Comparison of ENCODE assay signal across 8 mouse cellular contexts in genomic region chr1:23382461-23382805, GRCm38 (mm10). TPM values are rescaled to one million over a fixed set of nuclear protein-coding genes. Genes with fewer than 3 reads are reported as not detected.
DNase-seq lines count a peak whose midpoint lies in the region; ATAC-seq and TF ChIP-seq lines count a peak whose summit lies in the region.

No protein-coding gene starts in this region.

- no peak for TF ChIP-seq CTCF in C2C12 (IDR thresholded peaks at IDR 0.05; ENCODE audit: control insufficient read depth, insufficient read depth, insufficient read length)
- TF ChIP-seq CTCF in olfactory bulb, adult 2 months (IDR thresholded peaks at IDR 0.05; ENCODE audit: insufficient read depth, low read depth, low read length): no peak

- H3K79me3 ChIP-seq in C2C12 (ENCODE audit: low read depth): no peaks in the 10 kb centered on the region

- peak overlapping the region; percentile 88 for H3K9ac ChIP-seq in kidney, embryonic 14.5 days (ENCODE audit: low read depth, low read length)
- H3K9ac ChIP-seq in intestine, embryonic 16.5 days (ENCODE audit: low read depth, low read length): peak overlapping the region; percentile 86

- H3ac ChIP-seq in C2C12 (ENCODE audit: control insufficient read depth, insufficient read length, low read depth): peak overlapping the region; percentile 83

- no peaks in the 10 kb centered on the region for H3K79me2 ChIP-seq in C2C12 (ENCODE audit: control insufficient read depth, insufficient read depth)

- peak overlapping the region; percentile 80 for H3K4me3 ChIP-seq in kidney, embryonic 14.5 days (ENCODE audit: low read length)
- H3K4me3 ChIP-seq in C2C12 (ENCODE audit: insufficient read depth, poor library complexity, severe bottlenecking): peak overlapping the region; percentile 39
- peak overlapping the region; percentile 77 for H3K4me3 ChIP-seq in intestine, embryonic 16.5 days (ENCODE audit: low read length)
- H3K4me3 ChIP-seq in olfactory bulb, adult 2 months (ENCODE audit: insufficient read depth, low read depth, low read length): peak overlapping the region; percentile 96

- H3K36me3 ChIP-seq in kidney, embryonic 14.5 days (ENCODE audit: control insufficient read depth, insufficient read depth, low read length): no peaks in the 10 kb centered on the region
- H3K36me3 ChIP-seq in C2C12 (ENCODE audit: control insufficient read depth, insufficient read depth): no peaks in the 10 kb centered on the region
- no peaks in the 10 kb centered on the region for H3K36me3 ChIP-seq in intestine, embryonic 16.5 days (ENCODE audit: control insufficient read depth, insufficient read depth, low read length)

- peak; percentile 39 for ATAC-seq in kidney, embryonic 14.5 days (ENCODE audit: low FRiP score, low TSS enrichment)
- ATAC-seq in intestine, embryonic 16.5 days: no peak
- ATAC-seq in CD4-positive, CD25-positive, alpha-beta regulatory T cell, adult 4 months: no peak

- peak overlapping the region; percentile 92 for H3K4me2 ChIP-seq in kidney, embryonic 14.5 days (replicated peaks; ENCODE audit: low read depth, low read length)
- peak overlapping the region; percentile 99 for H3K4me2 ChIP-seq in intestine, embryonic 16.5 days (ENCODE audit: low read depth, low read length)

- no peaks in the 10 kb centered on the region for H3K27me3 ChIP-seq in kidney, embryonic 14.5 days (ENCODE audit: control insufficient read depth, insufficient read depth, low read length)
- peaks cover 3% of the 10 kb centered on the region for H3K27me3 ChIP-seq in C2C12 (ENCODE audit: control insufficient read depth, insufficient read depth, insufficient read length)
- H3K27me3 ChIP-seq in intestine, embryonic 16.5 days (replicated peaks; ENCODE audit: control insufficient read depth, insufficient read depth, low read length): no peaks in the 10 kb centered on the region

- H3K27ac ChIP-seq in kidney, embryonic 14.5 days (ENCODE audit: low read depth, low read length): peak overlapping the region; percentile 71
- peak overlapping the region; percentile 57 for H3K27ac ChIP-seq in intestine, embryonic 16.5 days (ENCODE audit: low read length)
- peak overlapping the region; percentile 79 for H3K27ac ChIP-seq in olfactory bulb, adult 2 months (ENCODE audit: insufficient read depth, low read depth, low read length)

- H3K4me1 ChIP-seq in kidney, embryonic 14.5 days (ENCODE audit: control insufficient read depth, insufficient read depth, low read length): peaks cover 7% of the 10 kb centered on the region; the same call in 1 of the 2 replicates
- peaks cover 2% of the 10 kb centered on the region; the same call in 1 of the 2 replicates for H3K4me1 ChIP-seq in intestine, embryonic 16.5 days (ENCODE audit: control insufficient read depth, insufficient read depth, low read length)
- peaks cover 6% of the 10 kb centered on the region; the same call in 1 of the 2 replicates for H3K4me1 ChIP-seq in olfactory bulb, adult 2 months (ENCODE audit: control insufficient read depth, insufficient read depth, low read length)

- DNase-seq in kidney, postnatal 36 days: no peak
- peak; percentile 62 for DNase-seq in embryo, embryonic 11 days
- DNase-seq in adrenal gland, postnatal 25 days: no peak

- H3K9me3 ChIP-seq in kidney, embryonic 14.5 days (ENCODE audit: control insufficient read depth, low read length): no peaks in the 10 kb centered on the region
- no peaks in the 10 kb centered on the region for H3K9me3 ChIP-seq in intestine, embryonic 16.5 days (ENCODE audit: control insufficient read depth, low read length)

- 2% methylated on average over 21 of the region's 21 CpGs for WGBS in kidney, embryonic 14.5 days
- 0% methylated on average over 21 of the region's 21 CpGs for WGBS in intestine, embryonic 16.5 days
- WGBS in olfactory bulb, adult 2 months: under 1% methylated on average over 21 of the region's 21 CpGs

- TF ChIP-seq POLR2A in olfactory bulb, adult 2 months (IDR thresholded peaks at IDR 0.05; ENCODE audit: insufficient read depth, low read depth, low read length): no peak

TF ChIP-seq in C2C12, 6 proteins besides CTCF, POLR2A, EP300 and RAD21:
- no peak for TF ChIP-seq MYOD1 (IDR thresholded peaks at IDR 0.05; ENCODE audit: control insufficient read depth, insufficient read length, low read depth)
- TF ChIP-seq USF1 (IDR thresholded peaks at IDR 0.05; ENCODE audit: low read depth): no peak
- no peak for TF ChIP-seq FOSL1 (IDR thresholded peaks at IDR 0.05; ENCODE audit: insufficient read depth, low read length, poor library complexity, severe bottlenecking)
- no peak for TF ChIP-seq CEBPB (IDR thresholded peaks at IDR 0.05; ENCODE audit: low read depth)
- no peak for TF ChIP-seq MAX (IDR thresholded peaks at IDR 0.05)
- no peak for TF ChIP-seq MYOG (IDR thresholded peaks at IDR 0.05; ENCODE audit: control insufficient read depth, extremely low read depth, insufficient read length)

RNA-seq across cellular contexts. Expression of gene Ogfrl1, which starts 15.1 kb away (rescaled TPM):
- polyA plus RNA-seq in kidney, embryonic 14.5 days (2014; fragmentation: Nextera tagmentation; extraction: Ambion mirVana): 18.7 and 24.2 TPM in 2 replicates
- 1.5 TPM for polyA plus RNA-seq in C2C12 (2012; fragmentation: generic; extraction: Trizol)
- 1.6 and 1.9 TPM in 2 replicates for polyA plus RNA-seq in intestine, embryonic 16.5 days (2015; fragmentation: Nextera tagmentation; extraction: Ambion mirVana)
- polyA plus RNA-seq in olfactory bulb, adult 2 months (2012; ENCODE audit: insufficient read depth, insufficient read length, low replicate concordance, missing spikeins): not detected in 2 replicates
- polyA plus RNA-seq in CD4-positive, CD25-positive, alpha-beta regulatory T cell, adult 4 months (2017; shearing (Covaris generic)): under 1 TPM; 0.56 to 0.91 TPM
- total RNA-seq in adrenal gland, postnatal 25 days (2021): 7.4 and 9.6 TPM in 2 replicates

Comparison
In these comparisons a context has a peak if more than half of its experiments do, and no peak if none do; other contexts are left out.
1. H3K4me3 ChIP-seq: peak in every context shown above with its lines; median percentile 96 in olfactory bulb, adult 2 months; 80 in kidney, embryonic 14.5 days; 77 in intestine, embryonic 16.5 days; 39 in C2C12.